Mouse (Mus musculus) cerebellum, adult 18-20 months (tissue): ENCODE measurements at regions not wholly inside any gene's neighbourhood (a gene's known extent, or its start where the extent isn't known, plus 50 kb on each side); places are given as distances from the start of the nearest gene placed in this dataset.

Experiments
- DNase-seq, 2 experiments: peaks; one replicate each; pipeline ENCODE4 v3.0.0; 2021

DNA sequence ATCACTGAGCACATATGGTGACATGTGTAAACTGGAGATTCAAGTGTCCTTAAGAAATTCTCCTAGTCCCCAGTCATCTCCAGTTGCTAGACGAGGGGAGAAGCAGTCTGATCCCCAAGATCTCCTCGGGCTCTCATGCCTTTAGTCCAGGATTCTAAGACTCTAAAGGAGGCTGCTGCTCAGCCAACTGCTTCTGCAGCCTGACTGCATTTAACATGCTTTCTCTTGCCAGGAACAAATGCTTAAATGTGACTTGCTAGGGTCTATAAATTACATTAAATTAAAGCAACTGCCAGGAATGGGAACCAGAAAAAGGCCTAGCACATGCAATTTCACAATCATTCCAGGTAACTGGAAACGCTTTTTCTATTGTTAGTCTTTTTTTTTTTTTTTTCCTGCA lies 599.8 kb upstream of the Gcfc2 start:
- no peak for DNase-seq

- DNase-seq = no peak
Observed at GRCm38 (mm10) chr6:81363969-81364529, 559.4 kb upstream of the Gcfc2 start.

DNA sequence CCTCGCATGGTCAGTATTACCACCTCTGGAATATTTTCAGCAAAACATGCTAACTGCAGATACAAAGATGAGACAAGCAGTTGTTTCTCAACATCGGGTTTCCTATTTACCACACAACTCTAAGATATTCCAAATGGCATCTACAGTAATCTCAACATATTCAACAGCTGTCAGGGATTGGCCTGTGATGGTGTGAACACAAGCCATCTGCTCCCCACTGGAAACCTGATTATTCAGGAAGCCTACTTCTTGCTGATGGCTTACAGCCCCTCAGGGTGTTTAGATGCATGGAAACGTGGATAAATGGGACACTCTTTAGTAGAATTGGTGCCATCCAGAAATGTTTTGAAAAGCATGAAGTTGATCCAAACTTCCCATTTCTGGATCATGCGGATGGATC lies 535.0 kb upstream of the Gcfc2 start:
- DNase-seq = no peak

GRCm38 (mm10) chr6:81403122-81403521 lies 520.3 kb upstream of the Gcfc2 start:
- no peak for DNase-seq

DNA sequence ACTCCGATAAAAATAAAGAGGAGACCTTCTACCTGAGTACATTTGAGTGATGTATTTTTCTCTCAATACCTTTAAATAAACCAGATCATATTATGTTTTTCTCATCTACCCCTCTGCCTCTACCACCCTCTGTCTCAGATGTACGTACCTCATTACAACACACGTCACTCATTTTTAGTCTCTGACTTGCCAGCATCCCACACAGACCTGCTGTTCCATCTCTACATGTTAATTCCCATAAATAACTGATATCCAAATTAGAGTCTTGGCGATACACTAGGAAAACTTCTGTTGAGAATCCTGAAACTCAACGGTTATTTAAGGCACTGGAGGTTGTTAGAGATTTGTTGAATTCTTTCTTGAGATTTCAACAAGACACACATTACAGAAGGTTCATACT lies 509.9 kb upstream of the Gcfc2 start:
- no peak for DNase-seq

- DNase-seq = no peak
Observed at GRCm38 (mm10) chr6:81434745-81435144, 488.7 kb upstream of the Gcfc2 start.

GRCm38 (mm10) chr6:81438951-81439722 lies 484.3 kb upstream of the Gcfc2 start:
- DNase-seq = no peak

DNA sequence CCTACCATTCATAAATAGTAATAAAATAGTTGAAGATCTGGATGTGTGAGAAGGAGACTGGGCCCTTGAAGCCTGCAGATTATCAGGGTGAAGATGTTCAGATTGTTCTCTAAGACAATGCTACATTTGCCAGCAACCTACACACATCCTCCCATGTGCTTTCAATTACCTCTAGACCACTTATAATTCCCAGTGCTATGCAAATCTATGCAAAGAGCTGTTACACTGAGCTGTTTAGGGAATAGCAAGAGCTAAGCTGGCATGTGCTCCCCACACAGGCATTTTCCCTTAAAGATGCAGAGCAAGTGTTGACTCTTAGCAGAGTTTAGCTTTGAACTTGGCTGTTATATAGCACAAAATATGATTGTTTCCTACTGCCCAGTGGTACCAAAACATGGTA lies 482.1 kb upstream of the Gcfc2 start:
- DNase-seq = no peak

DNA sequence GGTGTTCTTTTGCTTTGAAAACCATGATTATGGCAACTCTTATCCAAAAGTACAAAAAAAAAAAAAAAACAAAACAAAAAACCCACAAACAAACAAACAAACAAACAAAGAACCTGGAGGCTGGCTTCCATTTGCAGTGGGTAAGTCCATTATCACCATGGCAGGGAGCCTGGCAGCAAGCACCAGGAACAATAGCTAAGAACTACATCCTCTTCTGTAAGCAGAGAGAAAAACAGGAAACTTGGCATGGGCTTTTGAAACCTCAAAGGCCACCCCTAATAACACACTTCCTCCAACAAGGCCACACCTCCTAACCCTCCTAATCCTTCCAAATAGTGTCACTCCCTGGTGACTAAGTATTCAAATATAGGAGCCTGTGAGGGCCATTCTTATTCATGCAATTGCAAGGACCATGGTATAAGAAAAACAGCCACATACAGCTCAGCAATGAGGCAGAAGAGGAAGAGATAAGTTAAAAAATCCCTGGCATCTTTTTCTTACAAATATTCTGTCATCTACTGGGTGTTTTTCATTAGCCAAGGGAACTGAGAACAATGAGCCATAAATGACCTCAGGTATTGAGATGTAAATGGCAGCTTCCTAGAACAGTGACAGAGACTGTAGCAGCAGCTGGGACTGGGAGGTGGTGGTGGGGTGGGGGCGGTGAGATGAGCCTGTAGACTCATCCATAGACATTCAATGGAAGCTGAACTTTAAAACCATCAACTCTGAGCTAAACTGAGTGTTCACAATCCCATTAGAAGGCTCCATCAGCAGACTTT lies 477.3 kb upstream of the Gcfc2 start:
- DNase-seq = no peak

GRCm38 (mm10) chr6:81447701-81448100 lies 475.8 kb upstream of the Gcfc2 start:
- no peak for DNase-seq

DNA sequence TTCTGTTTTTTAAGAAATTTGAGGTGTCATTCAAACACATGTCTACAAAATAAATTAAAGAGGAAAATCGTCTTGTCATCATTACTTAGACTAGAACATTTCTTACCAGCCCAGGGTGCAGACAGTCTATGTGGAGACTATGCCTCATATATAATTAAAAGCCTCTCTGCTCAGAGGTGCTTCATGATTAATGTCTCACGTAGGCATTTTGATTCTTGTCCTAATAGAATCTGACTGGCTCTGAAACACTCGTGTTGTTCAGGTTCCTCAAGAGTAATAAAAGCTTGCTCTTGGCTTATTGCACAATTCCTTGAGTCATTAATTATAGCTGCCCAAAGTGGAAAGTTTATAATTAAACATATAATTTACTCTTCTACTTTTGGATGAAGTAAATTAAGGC lies 475.1 kb upstream of the Gcfc2 start:
- no peak for DNase-seq

DNA sequence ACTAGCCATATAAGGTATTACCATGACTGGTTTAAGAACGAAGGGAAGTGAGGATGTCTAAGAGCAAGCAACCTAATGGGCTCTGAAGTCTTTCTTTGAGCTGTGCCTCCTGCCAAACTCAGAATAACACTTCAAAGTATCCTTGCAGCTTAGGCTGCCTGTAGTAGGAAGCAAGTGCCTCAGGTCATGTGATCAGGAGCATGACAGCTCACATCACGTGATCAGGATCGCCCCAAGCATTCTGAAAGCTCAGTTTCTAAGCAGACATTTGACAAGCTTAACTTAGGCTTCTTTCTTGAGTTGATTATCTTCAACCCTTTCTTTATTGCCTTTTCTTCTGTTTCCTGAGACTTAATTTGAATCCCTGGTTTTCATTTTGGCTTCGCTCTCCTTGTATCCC lies 462.4 kb upstream of the Gcfc2 start:
- no peak for DNase-seq

- DNase-seq = peak in 1 of 2 experiments; percentile 33
Observed at GRCm38 (mm10) chr6:81464442-81464841, 459.0 kb upstream of the Gcfc2 start.

- no peak for DNase-seq
Observed at GRCm38 (mm10) chr6:81466536-81466935, 456.9 kb upstream of the Gcfc2 start.

DNA sequence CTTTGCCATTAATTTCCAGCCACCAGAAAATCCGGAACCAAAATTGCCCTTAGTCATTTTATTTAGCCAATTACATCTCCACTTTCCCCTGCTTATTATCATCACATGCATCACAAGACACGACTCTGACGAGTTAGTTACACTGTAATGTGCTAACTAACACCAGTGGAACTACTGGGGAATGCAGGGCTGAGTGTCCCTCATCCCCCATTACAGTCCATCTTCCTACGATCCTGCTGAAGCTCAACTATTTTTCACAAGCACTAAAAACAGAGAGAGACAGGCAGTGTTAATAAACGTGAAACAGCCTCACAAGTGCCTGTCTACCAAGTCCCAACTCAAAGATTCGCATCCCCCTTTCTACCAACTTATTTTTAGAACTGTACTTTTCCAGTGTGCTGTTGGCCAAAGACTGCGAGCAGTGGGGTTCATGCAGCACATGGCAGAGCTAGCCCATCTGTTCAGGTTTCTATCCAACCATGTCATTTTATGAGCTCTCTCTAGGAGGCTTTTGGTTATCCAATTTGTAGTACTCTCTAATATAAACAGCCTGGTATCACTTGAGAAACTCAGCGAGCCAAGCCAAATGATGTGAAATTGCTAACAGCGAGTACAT lies 452.0 kb upstream of the Gcfc2 start:
- DNase-seq = peak; percentile 75 to 79

GRCm38 (mm10) chr6:81472506-81472905 lies 451.0 kb upstream of the Gcfc2 start:
- no peak for DNase-seq

DNA sequence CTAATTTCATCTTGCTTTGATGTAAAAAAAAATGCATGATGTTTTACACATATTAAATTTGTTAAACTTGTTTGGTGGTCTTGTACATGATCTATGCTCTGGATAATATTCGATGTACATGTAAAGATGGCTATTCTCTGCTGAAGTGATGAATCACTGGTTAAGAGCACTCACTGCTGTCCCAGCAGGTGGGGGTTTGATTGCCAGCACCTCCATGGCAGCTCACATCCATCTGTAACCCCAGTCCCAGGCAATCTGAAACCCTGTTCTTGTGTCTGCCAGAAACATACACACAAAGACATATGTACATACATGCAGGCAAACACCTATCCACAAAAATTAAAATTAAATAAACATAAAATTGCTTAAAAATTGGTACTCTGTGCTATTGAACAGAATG lies 448.7 kb upstream of the Gcfc2 start:
- DNase-seq = peak; percentile 18 to 22

DNA sequence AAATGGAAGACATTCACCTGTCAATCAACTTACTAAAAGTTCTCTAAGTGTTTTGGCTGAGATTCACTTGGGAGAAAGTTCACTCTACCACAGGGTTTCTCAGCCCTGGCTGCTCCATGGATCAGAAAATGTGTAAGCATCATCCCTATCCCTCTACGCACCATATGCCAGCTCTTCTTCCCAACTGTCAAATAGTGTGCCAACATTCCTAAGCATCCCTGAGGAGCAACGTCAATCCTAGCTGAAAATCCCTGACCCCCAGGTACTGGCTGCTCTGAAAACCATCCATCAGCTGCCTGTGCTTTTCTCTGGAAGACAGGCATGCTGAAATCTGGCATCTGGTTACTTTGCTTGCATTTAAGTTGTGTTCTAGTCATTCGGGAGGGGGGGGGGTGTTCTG lies 436.5 kb upstream of the Gcfc2 start:
- DNase-seq = peak; percentile 18 to 32

GRCm38 (mm10) chr6:81496239-81496638 lies 427.2 kb upstream of the Gcfc2 start:
- peak; percentile 42 to 56 for DNase-seq

GRCm38 (mm10) chr6:81517185-81517584 lies 406.3 kb upstream of the Gcfc2 start:
- no peak for DNase-seq

GRCm38 (mm10) chr6:81562260-81562659 lies 361.2 kb upstream of the Gcfc2 start:
- DNase-seq = no peak

GRCm38 (mm10) chr6:81563192-81563591 lies 360.3 kb upstream of the Gcfc2 start:
- DNase-seq = no peak

- no peak for DNase-seq
Observed at GRCm38 (mm10) chr6:81564295-81564694, 359.2 kb upstream of the Gcfc2 start.
